Mouse (Mus musculus): ENCODE measurements around the gene Rph3al.

The Rph3al gene

GRCm38 (mm10) chr11:75801771-75802550 lies 136.3 kb downstream of the Rph3al start:
- DNase-seq = no peak

- DNase-seq = no peak
Observed at GRCm38 (mm10) chr11:75801369-75801768, 136.9 kb downstream of the Rph3al start.

- no peak for DNase-seq
Observed at GRCm38 (mm10) chr11:75796536-75797246, 141.5 kb downstream of the Rph3al start.

- DNase-seq = peak; percentile 51
Observed at GRCm38 (mm10) chr11:75796029-75796445, 142.2 kb downstream of the Rph3al start, which contains the start of gene Doc2b. Gene Doc2b (minus strand): TSS chr11:75796049.

GRCm38 (mm10) chr11:75795321-75795636 lies 142.9 kb downstream of the Rph3al start:
- DNase-seq = peak; percentile 30

GRCm38 (mm10) chr11:75794602-75795320 lies 143.5 kb downstream of the Rph3al start:
- no peak for DNase-seq

- no peak for DNase-seq
Observed at GRCm38 (mm10) chr11:75793351-75793750, 144.9 kb downstream of the Rph3al start.

GRCm38 (mm10) chr11:75792535-75792934 lies 145.7 kb downstream of the Rph3al start:
- no peak for DNase-seq

- no peak for DNase-seq
Observed at GRCm38 (mm10) chr11:75785897-75786296, 152.3 kb downstream of the Rph3al start.

GRCm38 (mm10) chr11:75783799-75784198 lies 154.4 kb downstream of the Rph3al start:
- no peak for DNase-seq

GRCm38 (mm10) chr11:75781919-75782318 lies 156.3 kb downstream of the Rph3al start:
- DNase-seq = peak; percentile 73
